Mouse (Mus musculus): ENCODE data around the gene Tubb2a.

The Tubb2a gene

GRCm38 (mm10) chr13:34077492-34078271, at the start of gene Tubb2a:
Gene Tubb2a (minus strand): TSS chr13:34078007.
- DNase-seq: peak; percentile 89

- DNase-seq: no peak
Observed at GRCm38 (mm10) chr13:34125711-34126110, 47.9 kb upstream of the Tubb2a start.

- no peak for DNase-seq
Observed at GRCm38 (mm10) chr13:34120536-34120935, 42.7 kb upstream of the Tubb2a start.

- no peak for DNase-seq
Observed at GRCm38 (mm10) chr13:34119406-34119805, 41.6 kb upstream of the Tubb2a start.

DNA sequence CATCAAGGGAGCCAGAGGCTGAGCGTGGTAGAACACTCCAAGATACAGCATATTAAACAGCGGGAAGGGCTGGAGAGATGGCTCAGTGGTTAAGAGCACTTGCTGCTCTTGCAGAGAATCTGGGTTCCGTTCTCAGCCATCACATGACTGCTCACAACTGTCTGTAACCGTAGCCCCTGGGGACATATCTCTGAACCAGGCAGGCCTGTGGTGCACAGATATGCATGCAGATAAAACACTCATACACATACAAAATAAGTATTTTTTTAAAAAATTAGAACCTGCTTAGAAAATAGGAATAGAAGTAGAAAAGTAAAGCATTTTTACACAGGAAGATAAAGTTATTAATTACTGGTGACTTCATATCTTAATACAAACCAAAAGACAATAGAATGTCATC, 41.0 kb upstream of the Tubb2a start:
- no peak for DNase-seq

DNA sequence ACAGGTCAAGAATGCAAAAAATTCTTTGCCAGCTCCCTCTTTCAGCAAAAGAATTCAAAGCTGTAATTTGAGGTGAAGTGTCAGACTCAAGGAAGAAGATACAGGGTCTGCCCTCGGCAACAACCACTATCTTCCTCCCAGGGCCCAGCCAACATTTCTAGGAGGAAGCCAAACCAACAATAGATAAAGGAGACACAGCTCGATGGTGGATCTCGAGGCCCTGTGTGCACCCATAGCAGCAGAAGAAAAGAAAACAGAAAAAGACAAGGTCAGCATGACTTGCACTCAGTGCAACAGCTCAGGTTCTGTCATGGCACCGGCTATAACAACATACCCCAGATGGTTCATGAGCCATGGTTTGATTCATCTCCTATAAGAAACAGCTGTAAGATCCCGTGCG, 38.7 kb upstream of the Tubb2a start:
- no peak for DNase-seq

GRCm38 (mm10) chr13:34114654-34115053, 36.8 kb upstream of the Tubb2a start:
- no peak for DNase-seq

GRCm38 (mm10) chr13:34113086-34113485, 35.3 kb upstream of the Tubb2a start:
- DNase-seq: no peak

- no peak for DNase-seq
Observed at GRCm38 (mm10) chr13:34112369-34113081, 34.7 kb upstream of the Tubb2a start.

DNA sequence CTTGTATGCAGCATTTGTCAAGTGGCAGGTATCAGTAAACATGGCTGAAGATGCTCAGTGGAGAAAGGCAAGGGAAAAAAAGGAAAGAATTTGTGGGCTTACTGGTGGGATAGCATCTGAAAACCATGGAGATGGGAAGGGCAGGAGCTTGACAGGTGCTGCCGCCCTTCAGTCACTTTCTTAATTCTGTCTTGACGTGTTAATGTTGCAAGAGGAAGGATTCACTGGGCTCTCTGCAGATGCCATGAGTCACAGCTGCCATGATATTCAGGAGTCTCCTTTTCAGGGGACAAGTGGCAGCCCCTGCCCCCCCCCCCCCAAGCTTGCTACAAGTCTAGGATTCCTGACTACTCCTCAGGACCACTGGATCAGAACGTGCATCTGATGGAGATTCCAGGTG, 34.1 kb upstream of the Tubb2a start:
- DNase-seq: no peak

DNA sequence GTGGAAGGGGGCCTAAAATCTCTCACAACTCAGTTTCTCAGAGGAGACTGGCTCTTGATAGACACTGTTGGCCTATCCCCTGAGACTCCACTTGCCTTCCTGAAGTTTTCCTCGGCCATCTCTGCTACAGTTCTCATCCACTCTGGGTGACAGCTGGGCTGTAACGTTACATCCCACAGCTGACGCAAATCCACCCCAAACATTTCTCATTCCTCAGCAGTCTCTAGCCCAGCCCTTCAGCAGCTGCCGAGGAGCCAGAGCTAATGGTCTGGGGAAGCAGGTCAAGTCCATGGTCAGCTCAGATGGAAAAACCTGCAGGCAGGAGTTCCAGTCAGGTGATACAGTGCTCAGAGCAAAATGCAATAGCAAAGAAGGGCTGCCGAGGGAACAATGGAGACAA, 33.2 kb upstream of the Tubb2a start:
- no peak for DNase-seq

- DNase-seq: no peak
Observed at GRCm38 (mm10) chr13:34109677-34110058, 31.9 kb upstream of the Tubb2a start.

DNA sequence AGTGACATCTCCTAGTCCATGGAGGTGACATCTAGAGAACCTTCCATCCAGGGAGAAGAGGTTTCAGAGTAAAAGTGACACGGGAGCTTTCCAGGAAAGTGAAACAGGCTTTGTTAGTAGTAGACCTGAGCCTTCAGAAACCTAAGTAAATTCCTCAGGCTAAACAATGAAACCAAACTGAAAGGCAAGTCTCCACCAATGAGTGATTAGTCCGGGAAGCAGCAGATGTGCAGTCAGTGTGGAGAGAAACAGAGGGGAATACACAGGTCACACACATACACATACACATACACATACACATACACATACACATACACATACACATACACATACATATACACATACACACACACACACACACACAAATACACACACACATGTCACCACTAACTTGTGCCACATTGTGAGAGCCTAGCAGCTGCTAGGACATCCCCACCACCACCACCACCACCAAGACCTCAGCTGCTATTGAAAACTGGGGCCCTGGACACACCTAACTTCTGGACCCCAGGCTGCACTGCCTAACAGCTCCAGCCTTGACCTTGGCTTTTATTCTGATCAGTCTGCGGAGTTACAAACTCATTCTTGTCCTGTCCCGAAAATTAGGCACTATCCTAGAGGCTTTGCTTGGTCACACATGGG, 31.3 kb upstream of the Tubb2a start:
- DNase-seq: no peak

DNA sequence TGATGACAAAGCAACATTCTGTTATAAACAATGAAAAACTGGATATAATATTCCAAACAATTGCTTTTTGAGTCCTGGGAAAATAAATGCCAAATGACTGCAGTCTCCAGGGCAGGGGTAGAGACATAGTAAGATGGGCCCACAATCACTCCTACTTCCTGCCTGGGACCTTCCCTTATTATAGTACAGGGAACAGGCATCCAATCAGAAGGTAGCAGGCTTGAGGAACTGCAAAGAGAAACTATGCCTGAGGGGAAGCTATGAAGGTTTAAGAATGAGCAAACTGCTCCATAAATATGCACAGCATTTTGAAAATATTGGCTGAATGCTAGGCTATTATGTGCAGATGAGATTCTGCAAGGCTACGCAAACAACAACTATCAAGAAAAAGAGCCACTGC, 29.2 kb upstream of the Tubb2a start:
- DNase-seq: no peak

GRCm38 (mm10) chr13:34106256-34106655, 28.4 kb upstream of the Tubb2a start:
- no peak for DNase-seq

GRCm38 (mm10) chr13:34105364-34105763, 27.6 kb upstream of the Tubb2a start:
- no peak for DNase-seq

DNA sequence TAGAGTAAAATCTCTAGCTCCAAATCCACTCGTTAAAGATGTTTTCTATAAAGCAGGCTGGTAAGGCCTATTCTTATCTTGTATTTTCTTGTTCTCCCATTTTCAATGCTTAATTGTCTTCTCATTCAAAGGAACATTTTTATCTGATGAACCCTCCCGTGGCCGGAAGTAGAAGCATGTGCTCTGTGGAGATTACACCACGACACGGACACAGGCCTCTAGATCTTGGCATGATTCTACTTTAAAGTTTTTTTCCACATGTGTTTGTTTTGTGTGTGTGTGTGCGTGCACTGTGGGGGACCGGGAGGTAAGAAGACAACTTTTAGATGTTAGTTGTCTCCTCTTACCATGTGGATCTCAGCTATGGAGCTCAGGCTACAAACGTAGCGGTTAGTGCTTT, 24.1 kb upstream of the Tubb2a start:
- DNase-seq: no peak

GRCm38 (mm10) chr13:34101247-34101646, 23.4 kb upstream of the Tubb2a start:
- no peak for DNase-seq

GRCm38 (mm10) chr13:34100733-34101132, 22.9 kb upstream of the Tubb2a start:
- DNase-seq: no peak

GRCm38 (mm10) chr13:34097086-34097485, 19.3 kb upstream of the Tubb2a start:
- DNase-seq: no peak

- DNase-seq: no peak
Observed at GRCm38 (mm10) chr13:34096455-34096854, 18.6 kb upstream of the Tubb2a start.

- no peak for DNase-seq
Observed at GRCm38 (mm10) chr13:34095542-34096435, 18.0 kb upstream of the Tubb2a start.

- DNase-seq: no peak
Observed at GRCm38 (mm10) chr13:34089358-34089757, 11.6 kb upstream of the Tubb2a start.

Measured in cerebellum, adult 11 months (tissue).